Mouse (Mus musculus) gastrocnemius, postnatal 4 days (tissue): Measurements from ENCODE around the gene 3110009E18Rik. TPM values are rescaled to one million over a fixed set of nuclear protein-coding genes. Genes with fewer than 3 reads are reported as not detected.
A peak's percentile ranks its signal among the peaks of the same experiment; 100 is the strongest.

Experiments
- DNase-seq, 2 experiments: peaks; one replicate each; pipeline ENCODE4 v3.0.0; 2021 to 2022; ENCODE audit warnings: low spot score in 2 of 2, mixed read lengths in 2 of 2
- total RNA-seq, 2 experiments: library from RNA; stranded (reverse); gene quantifications; 2 replicates each; pipeline ENCODE4 v1.2.3; 2021

The 3110009E18Rik gene
- total RNA-seq, 2 experiments from 2014 or later = 5.5 to 9.0 TPM

DNA sequence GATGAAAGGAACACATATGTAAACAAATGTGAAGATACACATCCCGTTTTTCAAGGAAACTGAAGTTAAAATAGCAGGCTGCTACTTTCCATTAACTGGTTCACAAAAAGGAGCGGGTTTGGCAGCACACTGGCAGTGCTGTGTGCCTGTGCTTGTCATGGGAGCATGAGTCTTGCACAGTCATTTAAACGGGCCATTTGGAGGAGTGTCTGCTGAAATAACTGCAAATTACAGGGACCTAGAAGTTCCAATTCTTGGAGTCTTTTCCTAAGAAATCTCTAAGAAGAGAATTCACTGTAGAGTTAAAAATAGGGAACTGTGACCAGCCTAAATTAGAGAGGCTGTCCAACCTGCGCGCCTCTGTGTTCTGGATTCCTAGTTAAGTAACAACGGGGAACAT is 70.0 kb downstream of the 3110009E18Rik start:
- DNase-seq = no peak

- no peak for DNase-seq
These were observed 71.3 kb downstream of the 3110009E18Rik start for GRCm38 (mm10) chr1:120192321-120192720.

DNA sequence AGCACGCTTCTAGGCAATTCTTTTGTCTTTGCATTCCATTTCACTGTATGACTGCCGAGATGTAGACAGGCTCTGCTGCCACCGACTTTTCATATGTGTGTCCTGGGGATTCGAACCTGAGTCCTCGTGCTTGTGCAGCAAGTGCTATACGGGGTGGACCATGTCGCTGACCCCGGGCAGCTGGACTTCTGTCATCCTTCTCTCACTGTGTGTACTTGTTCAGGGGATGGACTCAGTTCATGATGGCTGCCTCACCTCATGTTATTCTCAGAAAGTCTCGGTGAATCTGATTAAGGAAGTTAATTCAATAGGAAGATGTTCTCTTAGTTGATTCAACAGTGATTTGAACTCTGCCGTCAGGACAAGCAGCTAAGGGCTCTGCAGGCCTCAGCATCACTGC is 72.6 kb downstream of the 3110009E18Rik start:
- no peak for DNase-seq

DNA sequence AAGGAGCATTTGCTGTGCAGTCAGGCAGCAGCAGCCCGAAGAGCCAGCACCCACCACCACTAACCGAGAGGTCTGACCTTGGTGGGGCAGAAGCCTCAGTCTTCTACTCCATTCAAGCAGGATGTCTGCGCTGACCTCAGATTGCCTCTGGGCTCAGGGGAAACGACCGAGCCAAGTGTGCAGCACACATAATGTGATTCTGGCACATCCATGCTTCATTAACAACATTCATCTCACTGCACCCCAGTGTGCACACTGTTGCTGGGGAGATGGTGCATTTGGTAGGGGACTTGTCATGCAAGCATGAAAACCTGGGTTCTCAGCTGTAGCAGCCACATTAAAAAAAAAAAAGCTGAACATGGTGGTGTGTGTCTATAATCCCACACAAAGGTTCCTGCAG is 75.0 kb downstream of the 3110009E18Rik start:
- DNase-seq = no peak

DNA sequence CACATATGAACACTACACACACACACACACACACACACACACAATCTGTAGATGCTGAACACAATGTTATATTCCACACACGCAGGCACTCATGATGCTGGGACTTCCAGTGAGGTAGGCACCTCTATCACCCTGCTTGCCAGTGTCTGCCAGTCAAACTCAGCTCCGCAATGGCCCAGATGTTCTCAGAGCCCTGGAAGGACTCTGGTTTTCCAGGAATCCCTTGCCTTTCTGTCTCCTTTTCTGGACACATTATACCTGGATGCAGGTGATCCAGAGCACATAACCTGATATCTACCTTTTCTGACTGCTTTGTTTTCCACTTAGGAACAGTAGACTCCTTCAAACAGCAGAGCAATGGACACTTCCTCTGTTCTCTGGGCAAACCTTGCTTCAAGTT is 75.7 kb downstream of the 3110009E18Rik start:
- no peak for DNase-seq

DNA sequence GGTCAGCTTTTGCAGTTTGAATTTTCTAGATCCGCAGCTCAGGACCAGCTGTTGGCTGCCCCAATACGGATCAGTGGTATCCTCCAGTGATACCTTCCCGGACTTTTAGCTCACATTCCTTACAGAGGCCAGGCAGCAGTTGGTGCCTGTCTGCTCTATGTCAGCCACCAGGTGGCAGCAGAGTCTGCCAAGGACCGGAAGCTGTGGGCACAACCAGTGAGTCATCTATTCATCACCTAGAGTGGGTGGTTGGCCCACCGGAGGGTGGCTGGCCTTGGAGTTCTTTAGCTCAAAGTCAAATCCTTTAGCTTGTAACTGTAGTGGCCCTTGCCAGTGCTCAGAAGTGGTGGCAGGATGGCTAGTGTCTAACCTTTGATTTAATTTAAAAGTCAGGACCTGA is 76.2 kb downstream of the 3110009E18Rik start:
- DNase-seq = peak; percentile 43 to 70

- DNase-seq = no peak
These were observed 77.2 kb downstream of the 3110009E18Rik start for GRCm38 (mm10) chr1:120198151-120198550.

- no peak for DNase-seq
These were observed 78.0 kb downstream of the 3110009E18Rik start for GRCm38 (mm10) chr1:120198942-120199341.

DNA sequence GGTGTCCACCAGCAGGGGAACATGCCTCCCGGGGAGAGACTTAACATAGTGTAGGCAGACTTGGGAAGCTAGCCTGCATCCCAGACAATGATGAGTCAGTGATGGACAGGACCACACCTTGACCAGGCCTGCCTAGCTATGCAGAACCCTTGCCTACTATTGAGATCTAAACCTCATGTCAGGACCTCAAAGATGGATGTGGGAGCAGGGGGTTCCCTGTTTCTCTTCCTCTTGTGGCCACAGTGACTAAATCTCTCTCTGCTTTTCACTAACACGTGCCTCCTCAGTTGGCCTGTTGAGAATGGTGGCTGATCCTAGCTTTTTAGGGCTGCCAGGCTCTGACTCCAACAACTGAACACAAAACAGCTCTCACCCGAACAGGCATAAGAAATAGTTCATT is 81.6 kb downstream of the 3110009E18Rik start:
- DNase-seq = no peak

GRCm38 (mm10) chr1:120203836-120204235 is 82.8 kb downstream of the 3110009E18Rik start:
- no peak for DNase-seq

DNA sequence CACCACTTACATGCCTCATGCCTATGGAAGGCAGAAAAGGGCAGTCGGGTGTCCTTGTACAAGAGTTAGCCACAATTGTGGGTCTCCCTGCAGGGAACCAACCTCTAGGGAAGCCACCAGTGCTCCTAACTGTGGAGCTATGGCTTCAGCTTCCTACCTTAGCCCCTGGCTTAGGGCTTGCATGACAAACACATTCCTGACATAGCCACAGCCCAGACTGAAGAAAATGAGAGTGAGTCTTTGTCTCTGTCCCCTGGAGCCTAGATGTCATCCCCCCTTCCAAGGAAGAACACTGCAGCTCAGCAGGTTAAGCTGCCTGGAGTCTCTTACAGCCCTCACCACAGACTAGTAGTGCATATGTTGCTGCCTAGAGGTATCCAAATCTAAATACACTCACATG is 83.8 kb downstream of the 3110009E18Rik start:
- DNase-seq = no peak

DNA sequence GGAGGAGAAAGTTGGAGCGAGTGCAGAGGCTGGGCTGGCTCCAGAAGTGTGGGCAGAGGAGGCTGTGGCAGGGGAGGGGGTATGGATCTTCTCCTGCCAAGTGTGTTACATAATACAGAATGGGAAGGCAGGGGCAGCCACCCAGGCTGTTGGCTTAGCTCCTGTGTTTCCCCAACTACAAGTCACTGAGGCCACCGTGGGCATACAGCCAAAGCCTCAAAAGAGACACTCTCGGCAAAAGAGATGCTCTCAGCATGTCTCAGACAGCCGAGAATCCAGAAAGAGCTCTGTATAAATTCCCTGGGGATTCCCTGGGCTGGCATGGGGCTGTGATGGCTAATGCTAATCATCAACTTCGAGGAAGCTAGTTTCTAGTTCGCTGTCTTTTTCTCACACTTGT is 86.6 kb downstream of the 3110009E18Rik start:
- DNase-seq = no peak

DNA sequence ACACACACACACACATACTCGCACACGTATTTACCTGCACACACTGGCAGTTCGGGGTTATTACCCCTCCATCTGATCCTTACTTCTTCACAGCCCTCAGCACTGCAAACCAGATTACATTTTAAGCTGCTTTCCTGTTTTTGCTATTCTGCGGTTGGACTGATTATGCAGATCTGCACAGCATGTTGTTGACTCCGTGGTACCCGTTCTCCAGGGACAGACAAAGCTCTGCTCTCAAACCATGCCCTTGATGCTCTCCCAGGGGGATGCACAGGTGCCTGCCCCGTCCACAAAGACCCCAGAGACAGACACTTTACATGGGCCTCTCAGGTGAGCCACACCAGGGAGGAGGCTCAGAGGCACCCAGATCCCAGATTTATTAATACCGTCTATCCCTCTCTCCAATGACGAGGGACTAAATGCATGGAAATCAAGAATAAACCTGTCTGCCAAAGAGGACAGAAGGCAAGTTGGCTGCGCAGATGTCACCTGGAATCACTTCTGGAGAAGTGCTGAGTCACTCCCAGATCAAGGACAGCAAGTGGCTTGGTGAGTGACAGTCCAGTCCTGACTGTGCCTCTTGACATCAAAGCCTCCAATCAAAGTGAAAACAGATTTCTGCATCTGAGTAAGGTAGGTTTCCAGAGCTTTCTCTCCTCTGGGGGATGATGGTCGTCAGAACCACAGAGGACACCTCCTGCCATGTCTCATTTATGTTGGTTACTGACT is 87.7 kb downstream of the 3110009E18Rik start:
- DNase-seq = no peak

GRCm38 (mm10) chr1:120220841-120221240 is 99.9 kb downstream of the 3110009E18Rik start:
- DNase-seq = no peak

DNA sequence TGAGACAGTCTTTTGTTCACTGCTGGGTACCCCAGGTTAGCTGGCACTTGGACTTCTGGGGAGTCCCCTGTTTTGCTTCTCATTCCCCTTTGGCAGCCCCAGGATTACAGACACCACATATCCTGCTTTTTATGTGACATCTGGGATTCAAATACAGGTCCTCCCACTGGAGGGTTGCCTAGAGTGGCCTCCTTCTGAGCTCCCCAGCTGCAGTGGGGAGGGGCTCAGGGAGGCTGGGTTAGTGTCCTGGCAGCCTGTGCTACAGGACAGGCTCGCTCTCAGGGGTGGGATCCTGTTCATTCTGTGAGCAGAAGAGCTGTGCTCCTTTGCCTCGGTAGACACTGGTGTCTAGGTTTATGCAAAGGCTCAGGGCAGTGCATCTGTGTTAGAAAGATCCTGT is 100.3 kb downstream of the 3110009E18Rik start:
- peak in 1 of 2 experiments; percentile 36 for DNase-seq

DNA sequence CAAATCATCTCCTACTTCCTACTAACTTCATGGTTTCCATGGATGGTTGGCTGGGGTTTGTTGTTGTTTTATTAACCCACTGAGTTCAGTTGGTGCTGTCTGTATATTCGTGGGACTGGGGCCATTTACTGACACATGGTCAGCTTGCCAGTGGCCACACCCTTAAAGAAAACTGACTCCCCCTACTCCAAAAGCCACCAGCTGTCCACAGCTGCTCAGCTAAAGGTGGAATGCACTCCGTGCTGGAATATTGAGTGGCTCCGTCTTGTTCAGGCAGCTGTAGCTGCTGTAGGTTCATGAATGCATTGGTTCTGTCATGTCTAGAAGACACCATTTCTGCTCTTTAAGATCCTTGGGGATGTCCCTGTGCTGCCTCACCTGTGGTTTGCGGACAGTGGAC is 102.6 kb downstream of the 3110009E18Rik start:
- DNase-seq = no peak

DNA sequence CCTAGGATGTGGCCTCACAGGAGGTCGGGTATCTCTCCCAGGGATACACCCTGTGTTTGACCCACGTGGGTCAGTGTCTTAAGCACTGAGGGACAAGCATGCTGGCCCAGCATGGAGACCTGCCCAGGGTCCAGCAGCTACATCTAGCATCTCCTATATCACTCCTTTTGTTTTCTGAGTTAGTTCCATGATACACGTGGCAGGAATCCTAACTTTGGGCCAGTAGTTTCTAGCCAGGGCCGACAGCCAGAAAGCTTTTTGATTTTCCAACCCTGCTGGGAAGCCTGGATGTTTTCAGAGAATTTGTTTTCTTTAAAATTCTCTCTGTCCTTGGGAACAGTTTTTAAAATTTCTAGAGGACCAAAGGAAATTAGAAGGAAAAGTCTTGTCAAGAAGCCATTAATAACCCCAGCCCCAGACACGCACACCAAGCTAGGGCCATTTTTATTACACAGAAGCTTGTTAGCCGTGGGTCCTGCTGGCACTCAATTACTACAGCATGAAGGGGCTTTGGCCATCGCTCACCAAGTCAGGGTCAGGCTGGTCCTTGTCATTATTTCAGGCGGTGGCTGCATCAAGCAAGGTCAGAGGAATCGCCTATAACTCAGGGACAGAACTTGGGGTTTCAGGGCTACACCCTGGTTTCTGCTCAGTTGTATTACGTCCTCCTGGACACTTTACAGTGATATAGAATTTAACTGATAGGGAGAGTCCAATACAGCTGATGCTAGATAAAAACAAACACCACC is 108.9 kb downstream of the 3110009E18Rik start:
- DNase-seq = peak in 1 of 2 experiments; percentile 53

DNA sequence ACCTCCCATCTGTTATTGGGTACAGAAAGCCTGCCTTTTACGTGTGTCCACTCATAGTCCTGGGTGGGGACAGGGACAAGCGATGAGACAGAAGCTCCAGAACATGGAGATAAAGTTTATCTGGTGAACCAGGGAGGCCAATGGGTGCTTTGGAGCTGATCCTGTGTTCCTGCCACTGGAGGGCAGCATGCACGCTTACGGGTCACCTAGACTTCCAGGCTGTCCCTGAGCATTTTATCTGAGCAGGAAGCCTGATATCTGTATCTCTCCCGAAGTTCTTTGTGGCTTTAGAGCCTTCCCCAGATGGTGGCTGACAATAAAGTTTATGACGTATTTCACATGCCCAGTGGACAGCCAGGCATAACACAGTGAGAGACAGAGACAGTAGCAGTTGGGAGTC is 110.3 kb downstream of the 3110009E18Rik start:
- no peak for DNase-seq

DNA sequence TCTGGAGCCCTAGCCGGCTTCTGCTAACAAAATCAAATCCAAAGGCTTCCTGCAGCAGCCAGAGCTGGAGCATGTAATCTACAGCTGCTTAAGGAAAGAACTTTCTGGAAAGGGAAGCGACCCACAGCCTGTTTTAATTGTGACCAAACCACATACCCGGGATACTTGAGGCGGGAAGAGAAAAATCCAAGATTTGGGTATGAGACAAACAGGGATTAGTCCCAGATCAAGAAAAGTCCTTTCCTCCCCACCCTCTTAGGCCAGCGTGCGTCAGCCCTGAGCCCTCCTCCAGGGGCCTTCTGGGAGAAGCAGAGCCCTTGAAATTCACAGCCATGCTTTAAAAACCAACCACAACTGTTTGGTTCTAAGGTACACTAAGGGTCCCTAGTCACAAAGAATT is 111.2 kb downstream of the 3110009E18Rik start:
- no peak for DNase-seq

DNA sequence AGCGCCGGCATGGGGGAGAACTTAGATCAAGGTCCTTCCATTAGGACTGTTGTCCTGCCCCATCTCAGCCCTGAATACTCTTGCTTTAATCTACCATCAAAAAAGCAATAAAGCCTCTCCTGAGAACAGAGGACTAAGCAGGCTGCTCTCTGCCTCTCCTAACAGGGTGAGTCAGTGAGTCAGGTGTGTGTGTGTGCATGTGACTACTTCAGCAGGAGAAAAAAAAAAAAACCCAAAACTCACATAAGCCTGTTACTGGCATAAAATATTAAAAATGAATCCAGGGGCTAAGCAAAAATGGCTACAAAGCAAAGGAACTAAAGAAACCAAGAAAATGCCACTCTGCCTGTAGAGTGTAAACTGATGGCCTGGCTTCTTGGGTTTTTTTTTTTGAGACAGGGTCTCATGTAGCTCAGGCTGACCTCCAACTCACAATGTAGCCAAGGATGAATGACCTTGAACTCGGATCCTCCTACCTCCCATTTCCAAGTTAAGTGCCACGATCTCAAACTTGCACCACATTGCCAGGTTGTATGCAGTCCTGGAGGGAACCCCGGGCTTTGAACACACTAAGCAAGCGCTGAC is 114.7 kb downstream of the 3110009E18Rik start:
- DNase-seq = no peak

- no peak for DNase-seq
These were observed 115.4 kb downstream of the 3110009E18Rik start for GRCm38 (mm10) chr1:120236424-120236823.

- DNase-seq = no peak
These were observed 116.1 kb downstream of the 3110009E18Rik start for GRCm38 (mm10) chr1:120237068-120237467.
